Mouse (Mus musculus): Measurements from ENCODE around the gene Cmklr1.
A peak's percentile ranks its signal among the peaks of the same experiment; 100 is the strongest.
"Not testable (repeated sequence)": the region's sequence is repeated elsewhere in the genome, so short reads cannot be mapped to it uniquely, and the experiment has no call there.

Cmklr1 gene

GRCm38 (mm10) chr5:113590010-113590640 lies 60.1 kb downstream of the Cmklr1 start:
- no peak for DNase-seq (ENCODE audit: low spot score in 2 of 2)

- not testable (repeated sequence) for DNase-seq (ENCODE audit: low spot score in 2 of 2)
Observed at GRCm38 (mm10) chr5:113586458-113586849, 63.8 kb downstream of the Cmklr1 start.

- DNase-seq (ENCODE audit: low spot score in 2 of 2) = not testable (repeated sequence)
Observed at GRCm38 (mm10) chr5:113585619-113586457, 64.4 kb downstream of the Cmklr1 start.

- no peak for DNase-seq (ENCODE audit: low spot score in 2 of 2)
Observed at GRCm38 (mm10) chr5:113584439-113584838, 65.8 kb downstream of the Cmklr1 start.

GRCm38 (mm10) chr5:113583424-113584162 lies 66.6 kb downstream of the Cmklr1 start:
- no peak for DNase-seq (ENCODE audit: low spot score in 2 of 2)

GRCm38 (mm10) chr5:113580801-113581200 lies 69.4 kb downstream of the Cmklr1 start:
- DNase-seq (ENCODE audit: low spot score in 2 of 2) = no peak

GRCm38 (mm10) chr5:113580248-113580647 lies 70.0 kb downstream of the Cmklr1 start:
- peak in 1 of 2 experiments; percentile 44 for DNase-seq (ENCODE audit: low spot score in 2 of 2)

GRCm38 (mm10) chr5:113579128-113579527 lies 71.1 kb downstream of the Cmklr1 start:
- no peak for DNase-seq (ENCODE audit: low spot score in 2 of 2)

- no peak for DNase-seq (ENCODE audit: low spot score in 2 of 2)
Observed at GRCm38 (mm10) chr5:113578428-113578827, 71.8 kb downstream of the Cmklr1 start.

- no peak for DNase-seq (ENCODE audit: low spot score in 2 of 2)
Observed at GRCm38 (mm10) chr5:113577555-113577954, 72.7 kb downstream of the Cmklr1 start.

- DNase-seq (ENCODE audit: low spot score in 2 of 2) = no peak
Observed at GRCm38 (mm10) chr5:113570056-113570717, 80.0 kb downstream of the Cmklr1 start.

- no peak for DNase-seq (ENCODE audit: low spot score in 2 of 2)
Observed at GRCm38 (mm10) chr5:113565858-113566257, 84.4 kb downstream of the Cmklr1 start.

- no peak for DNase-seq (ENCODE audit: low spot score in 2 of 2)
Observed at GRCm38 (mm10) chr5:113565101-113565854, 84.9 kb downstream of the Cmklr1 start.

GRCm38 (mm10) chr5:113564463-113564862 lies 85.8 kb downstream of the Cmklr1 start:
- no peak for DNase-seq (ENCODE audit: low spot score in 2 of 2)

All from cerebellum, postnatal 4 days (tissue).